Comparison of ENCODE assay signal across 27 mouse cellular contexts in genomic region chr5:117552096-117552495, GRCm38 (mm10).
A peak's percentile ranks its signal among the peaks of the same experiment; 100 is the strongest.
DNase-seq lines count a peak whose midpoint lies in the region; ATAC-seq and TF ChIP-seq lines count a peak whose summit lies in the region.
"Had no signal": no experiment of that assay in that cellular context is flagged by ENCODE, and none has a peak within 500 bp of the region (broad histone marks: within the 10 kb centered on the region; RNA-seq: fewer than 3 reads in every experiment).

No protein-coding gene starts in this region.

- no peak overlapping the region for H3K4me3 ChIP-seq in gastrocnemius, adult 2 months
- H3K4me3 ChIP-seq in layer of hippocampus, adult 2 months, result no peak overlapping the region
- H3K4me3 ChIP-seq in midbrain, postnatal 0 days (ENCODE audit: low read depth, low read length), result no peak overlapping the region
- H3K4me3 ChIP-seq in midbrain, embryonic 15.5 days, result no peak overlapping the region
- no peak overlapping the region for H3K4me3 ChIP-seq in stomach, postnatal 0 days (ENCODE audit: low read depth, low read length)
- H3K4me3 ChIP-seq: embryonic facial prominence, embryonic 12.5 days; forebrain, embryonic 15.5 days; heart, adult 2 months; heart, embryonic 12.5 days; limb, embryonic 13.5 days; liver, embryonic 12.5 days; neural tube, embryonic 13.5 days had no signal

- peak; percentile 17; the same call in 1 of the 2 replicates for TF ChIP-seq CTCF in gastrocnemius, adult 2 months (IDR thresholded peaks at IDR 0.05)
- peak; percentile 44 for TF ChIP-seq CTCF in layer of hippocampus, adult 2 months (conservative IDR thresholded peaks at IDR 0.05)
- TF ChIP-seq CTCF in midbrain, postnatal 0 days (IDR thresholded peaks at IDR 0.05), result peak; percentile 40
- TF ChIP-seq CTCF in stomach, postnatal 0 days (IDR thresholded peaks at IDR 0.05; ENCODE audit: low read depth), result peak; percentile 12; the same call in 1 of the 2 replicates

- H3K9ac ChIP-seq in midbrain, postnatal 0 days (replicated peaks; ENCODE audit: low read length, poor library complexity, severe bottlenecking), result no peak overlapping the region
- H3K9ac ChIP-seq in midbrain, embryonic 15.5 days, result no peak overlapping the region
- no peak overlapping the region for H3K9ac ChIP-seq in stomach, postnatal 0 days (ENCODE audit: low read length)
- H3K9ac ChIP-seq: embryonic facial prominence, embryonic 12.5 days; forebrain, embryonic 15.5 days; heart, embryonic 12.5 days; limb, embryonic 13.5 days; liver, embryonic 12.5 days; neural tube, embryonic 13.5 days had no signal

- DNase-seq in gastrocnemius, adult 2 months, result no peak
- no peak for DNase-seq in gastrocnemius, postnatal 25 days
- no peak for DNase-seq in layer of hippocampus, adult 2 months (ENCODE audit: low spot score in 2 of 2)
- no peak for DNase-seq in layer of hippocampus, adult 8-10 months (ENCODE audit: low spot score in 2 of 2)
- DNase-seq in midbrain, postnatal 0 days (ENCODE audit: low spot score), result no peak
- no peak for DNase-seq in stomach, postnatal 0 days (ENCODE audit: low spot score)
- DNase-seq in right cerebral cortex, adult 18-20 months, result no peak
- DNase-seq: adrenal gland, adult 2 months; cerebellum, adult 9-10 months; embryo, embryonic 11 days; heart, adult 2 months; heart, postnatal 4 days; kidney, postnatal 25 days; layer of hippocampus, adult 9-11 months; lung, adult 18-20 months; lung, postnatal 10 days; thymus, postnatal 14 days had no signal

- ATAC-seq in midbrain, postnatal 0 days (ENCODE audit: low FRiP score), result no peak
- no peak for ATAC-seq in midbrain, embryonic 15.5 days (replicated peaks)
- no peak for ATAC-seq in stomach, postnatal 0 days (ENCODE audit: low FRiP score, low TSS enrichment)
- ATAC-seq: activated CD4-positive, CD25-positive, alpha-beta regulatory T cell, adult 4 months; forebrain, embryonic 15.5 days; hindbrain, embryonic 16.5 days; intestine, embryonic 16.5 days; liver, embryonic 12.5 days had no signal

- no peak overlapping the region for H3K4me2 ChIP-seq in midbrain, postnatal 0 days (ENCODE audit: low read depth, low read length, poor library complexity, severe bottlenecking)
- no peak overlapping the region for H3K4me2 ChIP-seq in midbrain, embryonic 15.5 days
- no peak overlapping the region for H3K4me2 ChIP-seq in stomach, postnatal 0 days (replicated peaks; ENCODE audit: low read depth)
- H3K4me2 ChIP-seq: embryonic facial prominence, embryonic 12.5 days; forebrain, embryonic 15.5 days; heart, embryonic 12.5 days; limb, embryonic 13.5 days; liver, embryonic 12.5 days; neural tube, embryonic 13.5 days had no signal

- no peaks in the 10 kb centered on the region for H3K9me3 ChIP-seq in midbrain, postnatal 0 days (ENCODE audit: low read length)
- H3K9me3 ChIP-seq in midbrain, embryonic 15.5 days, result no peaks in the 10 kb centered on the region
- no peaks in the 10 kb centered on the region for H3K9me3 ChIP-seq in stomach, postnatal 0 days (ENCODE audit: control insufficient read depth, low read length)
- H3K9me3 ChIP-seq: embryonic facial prominence, embryonic 12.5 days; limb, embryonic 13.5 days; neural tube, embryonic 13.5 days had no signal

- no peaks in the 10 kb centered on the region for H3K36me3 ChIP-seq in midbrain, postnatal 0 days (ENCODE audit: insufficient read depth, low read length)
- H3K36me3 ChIP-seq in midbrain, embryonic 15.5 days (replicated peaks), result no peaks in the 10 kb centered on the region
- no peaks in the 10 kb centered on the region for H3K36me3 ChIP-seq in stomach, postnatal 0 days (ENCODE audit: control insufficient read depth, insufficient read depth, low read length)
- H3K36me3 ChIP-seq: embryonic facial prominence, embryonic 12.5 days; forebrain, embryonic 15.5 days; heart, embryonic 12.5 days; limb, embryonic 13.5 days; liver, embryonic 12.5 days had no signal

- H3K27ac ChIP-seq in gastrocnemius, adult 2 months, result no peak overlapping the region
- H3K27ac ChIP-seq in layer of hippocampus, adult 2 months, result no peak overlapping the region
- no peak overlapping the region for H3K27ac ChIP-seq in midbrain, postnatal 0 days (ENCODE audit: low read depth, low read length)
- no peak overlapping the region; the same call in 1 of the 2 replicates for H3K27ac ChIP-seq in midbrain, embryonic 15.5 days
- H3K27ac ChIP-seq in stomach, postnatal 0 days (replicated peaks), result no peak overlapping the region
- H3K27ac ChIP-seq: embryonic facial prominence, embryonic 12.5 days; forebrain, embryonic 15.5 days; heart, adult 2 months; liver, embryonic 12.5 days; neural tube, embryonic 13.5 days had no signal

- no peaks in the 10 kb centered on the region for H3K4me1 ChIP-seq in midbrain, postnatal 0 days (ENCODE audit: insufficient read depth, low read length)
- H3K4me1 ChIP-seq in midbrain, embryonic 15.5 days, result peaks cover 5% of the 10 kb centered on the region; the same call in 1 of the 2 replicates
- no peaks in the 10 kb centered on the region for H3K4me1 ChIP-seq in stomach, postnatal 0 days (replicated peaks; ENCODE audit: control insufficient read depth, insufficient read depth)
- H3K4me1 ChIP-seq: embryonic facial prominence, embryonic 12.5 days; forebrain, embryonic 15.5 days; liver, embryonic 12.5 days; neural tube, embryonic 13.5 days had no signal

- TF ChIP-seq EP300 in stomach, postnatal 0 days (optimal IDR thresholded peaks at IDR 0.05), result no peak

- no peaks in the 10 kb centered on the region for H3K27me3 ChIP-seq in midbrain, postnatal 0 days (ENCODE audit: insufficient read depth, low read length)
- no peaks in the 10 kb centered on the region for H3K27me3 ChIP-seq in midbrain, embryonic 15.5 days (replicated peaks)
- H3K27me3 ChIP-seq in stomach, postnatal 0 days (ENCODE audit: control insufficient read depth, insufficient read depth, low read length), result no peaks in the 10 kb centered on the region
- H3K27me3 ChIP-seq: embryonic facial prominence, embryonic 12.5 days; forebrain, embryonic 15.5 days; heart, embryonic 12.5 days; limb, embryonic 13.5 days; liver, embryonic 12.5 days; neural tube, embryonic 13.5 days had no signal

- 95% methylated on average over 8 of the region's 8 CpGs for WGBS in midbrain, postnatal 0 days
- WGBS in midbrain, embryonic 15.5 days, result 95% methylated on average over 8 of the region's 8 CpGs
- WGBS in stomach, postnatal 0 days, result 92% methylated on average over 8 of the region's 8 CpGs

- intact Hi-C loops in gastrocnemius, adult 2 months (cut with DNase I), result no loop called here
